ENCODE assay signal across 8 mouse cellular contexts in the genomic region with DNA sequence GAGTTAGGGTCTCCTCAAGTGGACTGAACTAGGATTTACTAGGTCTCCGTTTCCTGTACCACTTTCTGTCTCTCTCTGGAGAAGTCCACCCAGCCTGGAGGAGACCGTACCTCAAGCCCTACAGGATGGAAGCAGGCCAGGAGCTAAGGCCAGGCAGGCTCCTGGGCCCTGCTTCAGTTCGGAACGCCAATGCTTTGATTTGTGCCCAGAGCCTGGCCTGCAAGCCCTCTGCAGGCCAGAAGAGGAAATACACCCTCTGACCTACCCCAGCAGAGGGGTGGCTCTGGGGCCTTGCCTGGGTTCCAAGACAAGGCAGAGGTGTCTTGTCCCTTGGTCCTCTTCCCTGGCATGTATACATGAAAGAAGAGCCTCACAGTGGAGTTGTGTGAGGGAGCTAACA. TPM values are rescaled to one million over a fixed set of nuclear protein-coding genes. Genes with fewer than 3 reads are reported as not detected.
DNase-seq lines count a peak whose midpoint lies in the region; ATAC-seq lines count a peak whose summit lies in the region.

No protein-coding gene starts in this region.

- DNase-seq in heart, adult 11 months = peak; percentile 96
- no peak for DNase-seq in heart, postnatal 25 days (ENCODE audit: low spot score)
- DNase-seq in 3T3-L1 (ENCODE audit: low read depth, low spot score) (peak; percentile 11), NIH3T3 (ENCODE audit: low read depth) (peak; percentile 56)
- DNase-seq in left cerebral cortex, postnatal 36 days (ENCODE audit: low spot score in 2 of 2) = no peak
- no peak for DNase-seq in urinary bladder, postnatal 10 days (ENCODE audit: low spot score)

- 28% methylated on average over 4 of the region's 4 CpGs for WGBS in forebrain, embryonic 12.5 days

- no peaks in the 10 kb centered on the region for H3K4me1 ChIP-seq in forebrain, embryonic 12.5 days

- intact Hi-C loops in heart, postnatal 25 days (cut with DNase I) = loop anchor here (1.0 to 2.0 kb wide), 2 partner anchors 22 to 58 kb away; no protein-coding TSS in a partner anchor
- intact Hi-C loops in left cerebral cortex, postnatal 36 days (cut with DNase I) = no loop called here

- peak; percentile 53 for ATAC-seq in forebrain, embryonic 12.5 days (ENCODE audit: low FRiP score)
- peak; percentile 52; the same call in 1 of the 2 replicates for ATAC-seq in megakaryocyte-erythroid progenitor cell, adult 5-6 weeks (replicated peaks; ENCODE audit: low FRiP score, low TSS enrichment, poor library complexity, severe bottlenecking)

- H3K9ac ChIP-seq in forebrain, embryonic 12.5 days = no peak overlapping the region

- no peak overlapping the region for H3K4me2 ChIP-seq in forebrain, embryonic 12.5 days

- H3K9me3 ChIP-seq in forebrain, embryonic 12.5 days = no peaks in the 10 kb centered on the region

- H3K27ac ChIP-seq in forebrain, embryonic 12.5 days = no peak overlapping the region

- H3K36me3 ChIP-seq in forebrain, embryonic 12.5 days (replicated peaks) = no peaks in the 10 kb centered on the region

- 0 out of 2 replicates have a peak, but pooled peaks cover 5% of the 10 kb centered on the region for H3K27me3 ChIP-seq in forebrain, embryonic 12.5 days

- no peak overlapping the region for H3K4me3 ChIP-seq in forebrain, embryonic 12.5 days (replicated peaks)

RNA-seq across cellular contexts. Expression of a gene that starts 9.4 kb away (rescaled TPM):
- total RNA-seq in heart, postnatal 25 days (2021) = 1 to 10 TPM; 4.4 TPM
- 1.9 and 2.7 TPM in 2 replicates for polyA plus RNA-seq in forebrain, embryonic 12.5 days (2016; fragmentation: Nextera tagmentation; extraction: Ambion mirVana)
- total RNA-seq in megakaryocyte-erythroid progenitor cell, adult 5-6 weeks (2014; fragmentation: Nextera tagmentation) = not detected in 2 replicates
- not detected in 2 replicates for total RNA-seq in megakaryocyte-erythroid progenitor cell, adult 5-6 weeks (2017)
- total RNA-seq in left cerebral cortex, postnatal 36 days (2021) = 1 to 10 TPM; 3.3 to 3.8 TPM

RNA-seq across cellular contexts. Expression of a gene that starts 33.2 kb away (rescaled TPM):
- total RNA-seq in heart, postnatal 25 days (2021) = 10 to 100 TPM; 24.0 to 28.8 TPM
- 6.5 and 8.1 TPM in 2 replicates for polyA plus RNA-seq in forebrain, embryonic 12.5 days (2016; fragmentation: Nextera tagmentation; extraction: Ambion mirVana)
- not detected in 2 replicates for total RNA-seq in megakaryocyte-erythroid progenitor cell, adult 5-6 weeks (2014; fragmentation: Nextera tagmentation)
- not detected in 2 replicates for total RNA-seq in megakaryocyte-erythroid progenitor cell, adult 5-6 weeks (2017)
- total RNA-seq in left cerebral cortex, postnatal 36 days (2021) = 100 to 1,000 TPM; 128 to 134 TPM

RNA-seq across cellular contexts. Expression of a gene that starts 47.6 kb away (rescaled TPM):
- 10 to 100 TPM; 17.3 to 26.1 TPM for total RNA-seq in heart, postnatal 25 days (2021)
- 0.12 and 0.15 TPM in 2 replicates for polyA plus RNA-seq in forebrain, embryonic 12.5 days (2016; fragmentation: Nextera tagmentation; extraction: Ambion mirVana)
- total RNA-seq in megakaryocyte-erythroid progenitor cell, adult 5-6 weeks (2014; fragmentation: Nextera tagmentation) = 0.64 and 0.70 TPM in 2 replicates
- 0.28 and 2.2 TPM in 2 replicates for total RNA-seq in megakaryocyte-erythroid progenitor cell, adult 5-6 weeks (2017)
- under 1 TPM; 0.57 to 0.91 TPM for total RNA-seq in left cerebral cortex, postnatal 36 days (2021)

Comparison
In these comparisons a context has a peak if more than half of its experiments do, and no peak if none do; other contexts are left out.
1. DNase-seq: peak in heart, adult 11 months (single experiment), 3T3-L1 (single experiment) and NIH3T3 (single experiment); none in heart, postnatal 25 days (single experiment), left cerebral cortex, postnatal 36 days (0 of 2) and urinary bladder, postnatal 10 days (single experiment).
2. RNA of a gene that starts 9.4 kb away (total RNA-seq): 4.4 TPM in heart, postnatal 25 days and 3.3 to 3.8 TPM in left cerebral cortex, postnatal 36 days; not detected in megakaryocyte-erythroid progenitor cell, adult 5-6 weeks; every median in the first group is over 4 times any median in the second.
3. RNA of a gene that starts 33.2 kb away (total RNA-seq): 128 to 134 TPM in left cerebral cortex, postnatal 36 days and 24.0 to 28.8 TPM in heart, postnatal 25 days; not detected in megakaryocyte-erythroid progenitor cell, adult 5-6 weeks; every median in the first group is over 10 times any median in the second.
4. RNA of a gene that starts 47.6 kb away (total RNA-seq): 17.3 to 26.1 TPM in heart, postnatal 25 days; 0.57 to 0.91 TPM in left cerebral cortex, postnatal 36 days and 0.28 to 2.2 TPM in megakaryocyte-erythroid progenitor cell, adult 5-6 weeks; every median in the first group is over 4 times any median in the second.